Mouse (Mus musculus): ENCODE data around the gene Rnf220. TPM values are rescaled to one million over a fixed set of nuclear protein-coding genes. Genes with fewer than 3 reads are reported as not detected.
"Not testable (repeated sequence)": the region's sequence is repeated elsewhere in the genome, so short reads cannot be mapped to it uniquely, and the experiment has no call there.

Gene Rnf220
- polyA plus RNA-seq, 1 experiment = 73.9 TPM

DNA sequence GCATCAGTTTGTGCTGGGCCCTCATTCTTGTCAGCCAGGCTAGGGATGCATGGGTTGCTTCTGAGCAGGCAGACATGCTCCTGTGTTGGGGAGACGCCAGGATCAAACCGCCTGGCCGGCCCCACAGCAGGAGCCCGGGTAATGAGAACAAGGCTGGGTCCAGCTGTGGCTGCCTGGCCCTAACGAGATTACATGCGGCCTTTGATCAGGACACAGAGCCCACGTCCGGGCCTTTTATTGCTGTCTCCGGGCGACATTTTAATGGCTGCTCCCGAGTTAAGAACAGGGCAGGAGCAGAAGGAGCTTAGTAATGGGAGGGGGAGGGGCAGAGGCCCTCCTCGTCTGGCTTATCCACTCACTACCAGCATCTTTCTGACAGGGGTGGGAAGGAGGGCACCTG is 224.4 kb downstream of the Rnf220 start:
- peaks cover 38% of the 10 kb centered on the region for H3K36me3 ChIP-seq (ENCODE audit: control insufficient read depth, insufficient read depth, low read length)
- H3K27ac ChIP-seq (ENCODE audit: insufficient read depth, low read depth, low read length) = no peak overlapping the region

DNA sequence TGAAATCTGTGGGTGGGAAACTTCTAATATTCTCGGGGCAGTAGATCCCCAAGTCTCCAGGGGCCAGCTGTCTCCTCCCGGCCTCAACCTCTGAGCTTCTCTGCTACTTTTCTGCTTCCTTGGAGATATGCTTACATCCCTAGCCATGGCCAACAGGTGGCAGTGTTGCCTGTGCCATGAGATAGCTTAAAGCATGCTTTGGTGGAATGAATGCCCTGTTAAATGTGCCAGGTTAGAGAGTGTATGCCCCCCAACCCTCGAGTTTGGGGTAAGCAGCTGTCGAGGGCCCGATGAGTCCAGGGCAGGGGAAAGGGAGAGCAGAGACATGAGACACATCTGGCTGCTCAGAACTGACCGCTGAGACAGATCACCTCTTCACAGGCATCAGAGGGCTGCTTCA is 226.6 kb downstream of the Rnf220 start:
- H3K27ac ChIP-seq (ENCODE audit: insufficient read depth, low read depth, low read length) = no peak overlapping the region
- H3K4me3 ChIP-seq (ENCODE audit: low read depth, low read length) = no peak overlapping the region
- H3K27me3 ChIP-seq (ENCODE audit: control insufficient read depth, insufficient read depth, low read length) = no peaks in the 10 kb centered on the region
- TF ChIP-seq CTCF (IDR thresholded peaks at IDR 0.05; ENCODE audit: extremely low read depth, insufficient read length, insufficient replicate concordance, low read depth, low read length) = peak; percentile 69; the same call in 1 of the 2 replicates
- no peak for TF ChIP-seq POLR2A (IDR thresholded peaks at IDR 0.05; ENCODE audit: low read depth, low read length)
- H3K4me1 ChIP-seq (ENCODE audit: control insufficient read depth, insufficient read depth, insufficient read length, low read length) = peaks cover 6% of the 10 kb centered on the region
- 16% methylated on average over 6 of the region's 6 CpGs for WGBS
- H3K36me3 ChIP-seq (ENCODE audit: control insufficient read depth, insufficient read depth, low read length) = peaks cover 20% of the 10 kb centered on the region

More for the DNA sequence above, 224.4 kb downstream of the Rnf220 start:
- WGBS = 28% methylated on average over 12 of the region's 12 CpGs
- Histone ChIP-seq H3K4me1 (ENCODE audit: control insufficient read depth, insufficient read depth, insufficient read length, low read length) (peaks cover 6% of the 10 kb centered on the region), H3K27me3 (ENCODE audit: control insufficient read depth, insufficient read depth, low read length) (no peaks in the 10 kb centered on the region), H3K4me3 (ENCODE audit: low read depth, low read length) (no peak overlapping the region)
- TF ChIP-seq CTCF (IDR thresholded peaks at IDR 0.05; ENCODE audit: extremely low read depth, insufficient read length, insufficient replicate concordance, low read depth, low read length) (no peak), POLR2A (IDR thresholded peaks at IDR 0.05; ENCODE audit: low read depth, low read length) (no peak)

DNA sequence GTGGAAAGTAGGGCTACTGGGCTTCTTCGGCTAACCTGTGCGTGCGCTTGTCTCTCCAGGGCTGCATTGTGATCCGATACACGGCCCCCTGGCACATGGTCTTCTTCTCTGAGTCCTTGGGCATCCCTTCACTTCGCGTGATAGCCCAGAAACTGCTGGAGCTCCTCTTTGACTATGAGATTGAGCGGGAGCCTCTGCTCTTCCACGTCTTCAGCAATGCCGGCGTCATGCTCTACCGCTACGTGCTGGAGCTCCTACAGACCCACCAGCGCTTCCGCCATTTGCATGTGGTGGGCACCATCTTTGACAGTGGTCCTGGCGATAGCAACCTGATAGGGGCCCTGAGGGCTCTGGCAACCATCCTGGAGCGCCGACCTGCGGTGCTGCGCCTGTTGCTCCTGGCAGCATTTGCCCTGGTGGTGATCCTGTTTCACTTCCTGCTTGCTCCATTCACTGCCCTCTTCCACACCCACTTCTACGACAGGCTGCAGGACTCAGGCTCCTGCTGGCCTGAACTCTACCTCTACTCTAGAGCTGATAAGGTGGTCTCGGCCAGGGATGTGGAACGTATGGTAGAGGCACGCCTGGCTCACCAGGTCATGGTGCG is 228.9 kb downstream of the Rnf220 start:
- H3K36me3 ChIP-seq (ENCODE audit: control insufficient read depth, insufficient read depth, low read length) = peaks cover 10% of the 10 kb centered on the region
- H3K27me3 ChIP-seq (ENCODE audit: control insufficient read depth, insufficient read depth, low read length) = no peaks in the 10 kb centered on the region
- peaks cover 4% of the 10 kb centered on the region; the same call in 1 of the 2 replicates for H3K4me1 ChIP-seq (ENCODE audit: control insufficient read depth, insufficient read depth, insufficient read length, low read length)
- H3K27ac ChIP-seq (ENCODE audit: insufficient read depth, low read depth, low read length) = no peak overlapping the region
- H3K4me3 ChIP-seq (ENCODE audit: low read depth, low read length) = no peak overlapping the region
- no peak for TF ChIP-seq CTCF (IDR thresholded peaks at IDR 0.05; ENCODE audit: extremely low read depth, insufficient read length, insufficient replicate concordance, low read depth, low read length)
- no peak for TF ChIP-seq POLR2A (IDR thresholded peaks at IDR 0.05; ENCODE audit: low read depth, low read length)
- WGBS = 89% methylated on average over 25 of the region's 25 CpGs

DNA sequence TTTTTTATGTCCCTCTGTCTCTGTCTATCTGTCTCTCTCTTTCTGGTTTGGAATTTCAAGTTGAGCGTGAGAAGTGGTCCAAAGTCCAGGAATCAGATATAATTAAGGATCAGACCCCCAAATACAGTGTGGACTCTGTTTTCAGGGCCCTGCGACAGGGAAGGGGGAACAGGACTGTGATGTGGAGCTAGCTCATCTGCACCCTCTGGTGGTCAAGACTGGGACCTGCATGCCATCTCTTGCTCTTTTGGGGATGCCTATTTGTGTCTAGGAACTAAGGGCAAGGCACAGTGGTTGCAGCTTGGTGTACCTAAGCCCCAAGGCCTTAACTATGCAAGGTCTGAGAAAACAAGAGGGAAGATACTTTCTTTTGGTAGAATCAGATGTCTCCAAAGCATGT is 229.6 kb downstream of the Rnf220 start:
- H3K36me3 ChIP-seq (ENCODE audit: control insufficient read depth, insufficient read depth, low read length) = peaks cover 6% of the 10 kb centered on the region
- TF ChIP-seq CTCF (IDR thresholded peaks at IDR 0.05; ENCODE audit: extremely low read depth, insufficient read length, insufficient replicate concordance, low read depth, low read length) = peak; percentile 94; the same call in 1 of the 2 replicates
- no peak for TF ChIP-seq POLR2A (IDR thresholded peaks at IDR 0.05; ENCODE audit: low read depth, low read length)
- H3K27ac ChIP-seq (ENCODE audit: insufficient read depth, low read depth, low read length) = no peak overlapping the region
- 6% methylated on average over 2 of the region's 2 CpGs for WGBS
- no peak overlapping the region for H3K4me3 ChIP-seq (ENCODE audit: low read depth, low read length)
- peaks cover 3% of the 10 kb centered on the region; the same call in 1 of the 2 replicates for H3K4me1 ChIP-seq (ENCODE audit: control insufficient read depth, insufficient read depth, insufficient read length, low read length)
- H3K27me3 ChIP-seq (ENCODE audit: control insufficient read depth, insufficient read depth, low read length) = no peaks in the 10 kb centered on the region

DNA sequence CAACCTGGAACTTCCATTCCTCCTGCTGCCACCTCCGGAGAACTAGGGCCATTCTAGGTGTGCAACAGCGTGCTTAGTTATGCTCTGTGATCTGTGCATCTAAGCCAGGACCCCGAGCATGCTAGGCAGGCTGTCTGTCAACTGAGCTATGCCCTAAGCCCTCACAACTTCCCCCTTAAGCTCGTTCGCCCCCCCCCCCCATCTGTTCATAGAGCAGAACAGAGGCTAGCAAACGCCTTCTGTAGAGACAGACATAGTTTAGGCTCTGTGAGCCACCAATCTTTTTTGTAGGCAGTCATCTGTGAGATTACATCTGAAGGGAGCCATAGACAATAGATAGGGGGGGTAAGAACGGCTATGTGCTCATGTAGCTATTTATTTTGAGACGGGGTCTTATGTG is 233.9 kb downstream of the Rnf220 start:
- TF ChIP-seq POLR2A (IDR thresholded peaks at IDR 0.05; ENCODE audit: low read depth, low read length) = no peak
- TF ChIP-seq CTCF (IDR thresholded peaks at IDR 0.05; ENCODE audit: extremely low read depth, insufficient read length, insufficient replicate concordance, low read depth, low read length) = no peak
- Histone ChIP-seq H3K4me1 (ENCODE audit: control insufficient read depth, insufficient read depth, insufficient read length, low read length) (peaks cover 6% of the 10 kb centered on the region; the same call in 1 of the 2 replicates), H3K36me3 (ENCODE audit: control insufficient read depth, insufficient read depth, low read length) (no peaks in the 10 kb centered on the region), H3K27ac (ENCODE audit: insufficient read depth, low read depth, low read length) (no peak overlapping the region), H3K27me3 (ENCODE audit: control insufficient read depth, insufficient read depth, low read length) (no peaks in the 10 kb centered on the region), H3K4me3 (ENCODE audit: low read depth, low read length) (no peak overlapping the region)
- 79% methylated on average over 8 of the region's 8 CpGs for WGBS

DNA sequence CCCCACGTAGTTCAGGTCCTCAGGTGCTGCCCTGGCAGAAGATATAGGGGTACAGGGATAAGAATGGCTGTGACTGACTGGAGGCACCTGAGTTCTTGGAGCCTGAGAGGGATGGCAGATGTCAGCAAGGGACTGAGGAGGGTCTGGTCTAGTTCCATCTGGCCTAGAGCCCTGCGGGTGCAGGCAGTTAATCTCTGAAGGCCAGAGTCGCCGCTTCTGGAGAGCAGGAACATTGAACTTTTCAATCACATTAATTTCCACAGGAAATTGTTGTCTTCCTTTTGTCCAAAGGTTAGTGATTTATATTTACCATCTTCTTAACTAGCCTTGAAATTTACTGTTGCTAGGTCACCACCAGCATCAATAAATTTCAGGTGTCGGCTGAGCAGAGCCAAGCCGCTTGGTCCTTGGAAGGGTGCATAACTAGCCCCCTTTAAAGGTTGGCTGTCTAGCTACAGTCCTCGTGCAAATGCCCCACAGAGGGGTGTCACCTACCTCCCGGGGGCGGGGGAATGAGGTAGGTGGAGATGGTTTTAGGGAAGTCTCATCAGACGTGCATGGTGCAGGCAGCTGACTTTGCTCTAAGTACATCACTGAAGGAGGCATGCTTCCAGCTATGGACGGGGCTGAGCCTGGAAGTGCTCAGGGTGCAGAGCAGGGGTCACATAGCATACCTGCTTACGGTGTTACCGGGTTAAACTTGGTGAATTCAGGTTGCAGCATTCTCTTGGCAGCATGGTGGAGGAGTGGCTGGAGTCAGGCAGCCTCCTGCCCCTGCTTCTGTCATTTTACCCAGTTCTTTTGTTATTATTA is 234.5 kb downstream of the Rnf220 start:
- WGBS = 50% methylated on average over 13 of the region's 13 CpGs
- H3K4me1 ChIP-seq (ENCODE audit: control insufficient read depth, insufficient read depth, insufficient read length, low read length) = peaks cover 6% of the 10 kb centered on the region; the same call in 1 of the 2 replicates
- no peaks in the 10 kb centered on the region for H3K27me3 ChIP-seq (ENCODE audit: control insufficient read depth, insufficient read depth, low read length)
- H3K36me3 ChIP-seq (ENCODE audit: control insufficient read depth, insufficient read depth, low read length) = no peaks in the 10 kb centered on the region
- no peak for TF ChIP-seq POLR2A (IDR thresholded peaks at IDR 0.05; ENCODE audit: low read depth, low read length)
- TF ChIP-seq CTCF (IDR thresholded peaks at IDR 0.05; ENCODE audit: extremely low read depth, insufficient read length, insufficient replicate concordance, low read depth, low read length) = no peak
- no peak overlapping the region for H3K4me3 ChIP-seq (ENCODE audit: low read depth, low read length)
- no peak overlapping the region for H3K27ac ChIP-seq (ENCODE audit: insufficient read depth, low read depth, low read length)

DNA sequence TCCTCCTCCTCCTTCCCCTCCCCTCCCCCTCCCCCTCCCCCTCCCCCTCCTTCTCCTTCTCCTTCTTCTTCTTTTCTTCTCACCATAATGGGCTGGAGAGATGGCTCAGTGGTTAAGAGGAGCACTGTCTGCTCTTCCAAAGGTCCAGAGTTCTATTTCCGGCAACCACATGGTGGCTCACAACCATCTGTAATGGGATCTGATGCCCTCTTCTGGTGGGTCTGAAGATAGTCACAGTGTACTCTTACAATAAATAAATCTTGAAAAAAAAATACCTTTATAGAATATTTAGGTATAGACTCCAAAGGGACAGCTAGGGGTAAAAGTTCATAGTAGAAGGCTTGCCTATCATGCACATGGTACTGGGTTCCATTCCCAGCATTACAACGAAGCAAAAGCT is 235.6 kb downstream of the Rnf220 start:
- no peak overlapping the region for H3K4me3 ChIP-seq (ENCODE audit: low read depth, low read length)
- H3K27me3 ChIP-seq (ENCODE audit: control insufficient read depth, insufficient read depth, low read length) = no peaks in the 10 kb centered on the region
- H3K27ac ChIP-seq (ENCODE audit: insufficient read depth, low read depth, low read length) = no peak overlapping the region
- 84% methylated on average over 2 of the region's 2 CpGs for WGBS
- TF ChIP-seq CTCF (IDR thresholded peaks at IDR 0.05; ENCODE audit: extremely low read depth, insufficient read length, insufficient replicate concordance, low read depth, low read length) = no peak
- no peak for TF ChIP-seq POLR2A (IDR thresholded peaks at IDR 0.05; ENCODE audit: low read depth, low read length)
- H3K36me3 ChIP-seq (ENCODE audit: control insufficient read depth, insufficient read depth, low read length) = no peaks in the 10 kb centered on the region
- peaks cover 6% of the 10 kb centered on the region; the same call in 1 of the 2 replicates for H3K4me1 ChIP-seq (ENCODE audit: control insufficient read depth, insufficient read depth, insufficient read length, low read length)

DNA sequence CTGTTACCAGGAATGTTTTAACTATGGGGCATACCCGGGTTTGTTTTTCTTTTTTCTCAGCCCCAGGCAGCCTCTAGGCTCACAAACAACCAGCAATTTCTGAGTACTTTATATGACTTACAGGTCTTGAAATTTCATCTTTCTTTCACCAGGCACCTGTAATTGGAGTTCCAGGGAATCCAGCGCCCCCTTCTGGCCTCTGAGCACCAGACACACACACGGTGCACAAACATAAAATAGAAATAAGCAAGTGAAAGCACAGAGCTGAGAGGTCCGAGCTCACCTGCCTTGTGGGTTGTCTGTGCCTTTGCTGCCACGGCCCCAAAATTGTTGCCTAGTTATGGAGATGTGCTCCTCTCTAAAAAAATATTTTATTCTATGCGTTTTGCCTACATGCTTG is 236.9 kb downstream of the Rnf220 start:
- H3K4me1 ChIP-seq (ENCODE audit: control insufficient read depth, insufficient read depth, insufficient read length, low read length) = not testable (repeated sequence)

More for the DNA sequence above, 236.9 kb downstream of the Rnf220 start:
- not testable (repeated sequence) for H3K27ac ChIP-seq (ENCODE audit: insufficient read depth, low read depth, low read length); H3K4me3 ChIP-seq (ENCODE audit: low read depth, low read length); H3K27me3 ChIP-seq (ENCODE audit: control insufficient read depth, insufficient read depth, low read length); H3K36me3 ChIP-seq (ENCODE audit: control insufficient read depth, insufficient read depth, low read length)
- 79% methylated on average over 6 of the region's 6 CpGs for WGBS

Measured in small intestine, adult 2 months (tissue).